Mouse (Mus musculus) liver, embryonic 11.5 days (tissue): ENCODE data around the gene Rgcc. TPM values are rescaled to one million over a fixed set of nuclear protein-coding genes. Genes with fewer than 3 reads are reported as not detected.

Experiments used
- ATAC-seq: fragments of 200-750 bp; cut with Nextera tagmentation; replicated peaks from 2 replicates; pipeline ENCODE4 v1.8.0; 2017; ENCODE audit warnings: moderate number of reproducible peaks, mild to moderate bottlenecking, moderate TSS enrichment, moderate library complexity; ENCODE audit not compliant: low FRiP score
- DNase-seq: peaks from one replicate; pipeline ENCODE4 v3.0.0-alpha.2; 2017; ENCODE audit warnings: low spot score
- H3K27ac ChIP-seq: fragments of 300-500 bp; sonication (generic); 2 replicates; pipeline ENCODE4 v1.5.1; 2014; ENCODE audit warnings: mild to moderate bottlenecking, low read depth, low read length, control low read depth
- H3K27me3 ChIP-seq: fragments of 300-500 bp; sonication (generic); replicated peaks from 2 replicates; pipeline ENCODE4 v1.6.1; 2014; ENCODE audit warnings: low read length, mixed read lengths; ENCODE audit not compliant: control insufficient read depth, insufficient read depth
- H3K36me3 ChIP-seq: fragments of 300-500 bp; sonication (generic); 2 replicates; pipeline ENCODE4 v1.6.1; 2014; ENCODE audit warnings: mild to moderate bottlenecking, low read length, moderate library complexity, mixed read lengths; ENCODE audit not compliant: control insufficient read depth, insufficient read depth
- H3K4me1 ChIP-seq: fragments of 300-500 bp; sonication (generic); replicated peaks from 2 replicates; pipeline ENCODE4 v1.6.1; 2014; ENCODE audit warnings: low read length, mixed read lengths; ENCODE audit not compliant: control insufficient read depth, insufficient read depth
- H3K4me2 ChIP-seq: fragments of 300-500 bp; sonication (generic); 2 replicates; pipeline ENCODE4 v1.6.1; 2014; ENCODE audit warnings: mild to moderate bottlenecking, control low read depth, moderate library complexity
- H3K4me3 ChIP-seq: fragments of 300-500 bp; sonication (generic); 2 replicates; pipeline ENCODE4 v1.5.1; 2014; ENCODE audit warnings: low read depth, low read length, control low read depth
- H3K9ac ChIP-seq: fragments of 300-500 bp; sonication (generic); 2 replicates; pipeline ENCODE4 v1.6.1; 2014; ENCODE audit warnings: low read depth, low read length, control low read depth
- H3K9me3 ChIP-seq: fragments of 300-500 bp; sonication (generic); 2 replicates; pipeline ENCODE4 v1.6.1; 2016; ENCODE audit warnings: low read length, inconsistent platforms, mixed read lengths; ENCODE audit not compliant: control insufficient read depth
- WGBS: fragments of 180-500 bp; shearing (Covaris S2); extraction: QIAGEN DNeasy Blood & Tissue Kit; methylation state at CpG from one replicate; pipeline ENCODE4 v1.1.7; 2014; 5-methylcytosine and 5-hydroxymethylcytosine counted together
- polyA plus RNA-seq: library from polyadenylated mRNA; unstranded; fragments of >200 nt; fragmentation: Nextera tagmentation; extraction: Ambion mirVana; gene quantifications from 2 replicates; pipeline ENCODE4 v1.2.1, GENCODE M21; 2014

The Rgcc gene
- polyA plus RNA-seq, 1 experiment from 2014 or later: 233 TPM

DNA sequence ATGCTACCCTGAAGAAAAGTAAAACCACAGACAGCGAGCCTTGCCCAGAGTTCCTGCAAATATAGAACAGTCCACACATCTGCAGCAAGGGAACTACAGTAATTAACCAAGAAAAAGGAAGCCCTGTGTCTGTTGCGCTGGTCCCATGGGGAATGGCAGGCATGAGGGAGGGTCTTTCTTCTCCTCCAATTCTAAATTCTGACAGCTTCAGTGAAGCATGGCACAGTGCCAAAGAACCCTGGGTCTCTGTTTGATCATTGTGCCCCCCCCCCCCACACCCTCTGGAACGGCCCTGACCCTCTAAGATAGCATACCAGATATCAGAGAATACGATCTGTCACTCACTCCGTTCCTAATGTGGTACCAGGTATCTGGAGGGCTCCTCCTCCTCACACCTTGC, 4.6 kb downstream of the Rgcc start:
- Histone ChIP-seq H3K4me3 (peak overlapping the region; percentile 35), H3K9ac (peak overlapping the region; percentile 57), H3K36me3 (peaks cover 2% of the 10 kb centered on the region; the same call in 1 of the 2 replicates), H3K9me3 (no peaks in the 10 kb centered on the region), H3K27ac (peak overlapping the region; percentile 85), H3K27me3 (0 out of 2 replicates have a peak, but pooled peaks cover 2% of the 10 kb centered on the region), H3K4me2 (peak overlapping the region; percentile 85), H3K4me1 (peaks cover 64% of the 10 kb centered on the region)
- WGBS: 34% methylated on average over 5 of the region's 5 CpGs
- no peak for DNase-seq
- ATAC-seq: no peak

GRCm38 (mm10) chr14:79296201-79296600, 5.2 kb downstream of the Rgcc start:
- 45% methylated on average over 7 of the region's 7 CpGs for WGBS
- Histone ChIP-seq H3K4me3 (peak overlapping the region; percentile 16), H3K36me3 (peaks cover 2% of the 10 kb centered on the region; the same call in 1 of the 2 replicates), H3K9me3 (no peaks in the 10 kb centered on the region), H3K4me1 (peaks cover 66% of the 10 kb centered on the region), H3K27me3 (0 out of 2 replicates have a peak, but pooled peaks cover 2% of the 10 kb centered on the region), H3K27ac (peak overlapping the region; percentile 63), H3K4me2 (peak overlapping the region; percentile 85), H3K9ac (peak overlapping the region; percentile 38; the same call in 1 of the 2 replicates)
- peak; percentile 80 for ATAC-seq
- no peak for DNase-seq

GRCm38 (mm10) chr14:79295579-79295978, 5.9 kb downstream of the Rgcc start:
- H3K4me3 ChIP-seq: peak overlapping the region; percentile 16
- peak overlapping the region; percentile 38; the same call in 1 of the 2 replicates for H3K9ac ChIP-seq
- 0 out of 2 replicates have a peak, but pooled peaks cover 2% of the 10 kb centered on the region for H3K27me3 ChIP-seq
- H3K9me3 ChIP-seq: no peaks in the 10 kb centered on the region
- no peak for DNase-seq
- WGBS: 78% methylated on average over 9 of the region's 9 CpGs
- peak overlapping the region; percentile 63 for H3K27ac ChIP-seq
- peaks cover 71% of the 10 kb centered on the region for H3K4me1 ChIP-seq
- H3K4me2 ChIP-seq: peak overlapping the region; percentile 85
- ATAC-seq: peak; percentile 6; the same call in 1 of the 2 replicates
- peaks cover 2% of the 10 kb centered on the region; the same call in 1 of the 2 replicates for H3K36me3 ChIP-seq

GRCm38 (mm10) chr14:79294950-79295349, 6.5 kb downstream of the Rgcc start:
- Histone ChIP-seq H3K4me1 (peaks cover 73% of the 10 kb centered on the region), H3K36me3 (peaks cover 2% of the 10 kb centered on the region), H3K27ac (peak overlapping the region; percentile 63), H3K4me2 (peak overlapping the region; percentile 85), H3K9ac (no peak overlapping the region), H3K9me3 (no peaks in the 10 kb centered on the region), H3K4me3 (peak overlapping the region; percentile 11; the same call in 1 of the 2 replicates), H3K27me3 (0 out of 2 replicates have a peak, but pooled peaks cover under 1% of the 10 kb centered on the region)
- peak; percentile 83 for ATAC-seq
- WGBS: 48% methylated on average over 5 of the region's 5 CpGs
- DNase-seq: no peak

DNA sequence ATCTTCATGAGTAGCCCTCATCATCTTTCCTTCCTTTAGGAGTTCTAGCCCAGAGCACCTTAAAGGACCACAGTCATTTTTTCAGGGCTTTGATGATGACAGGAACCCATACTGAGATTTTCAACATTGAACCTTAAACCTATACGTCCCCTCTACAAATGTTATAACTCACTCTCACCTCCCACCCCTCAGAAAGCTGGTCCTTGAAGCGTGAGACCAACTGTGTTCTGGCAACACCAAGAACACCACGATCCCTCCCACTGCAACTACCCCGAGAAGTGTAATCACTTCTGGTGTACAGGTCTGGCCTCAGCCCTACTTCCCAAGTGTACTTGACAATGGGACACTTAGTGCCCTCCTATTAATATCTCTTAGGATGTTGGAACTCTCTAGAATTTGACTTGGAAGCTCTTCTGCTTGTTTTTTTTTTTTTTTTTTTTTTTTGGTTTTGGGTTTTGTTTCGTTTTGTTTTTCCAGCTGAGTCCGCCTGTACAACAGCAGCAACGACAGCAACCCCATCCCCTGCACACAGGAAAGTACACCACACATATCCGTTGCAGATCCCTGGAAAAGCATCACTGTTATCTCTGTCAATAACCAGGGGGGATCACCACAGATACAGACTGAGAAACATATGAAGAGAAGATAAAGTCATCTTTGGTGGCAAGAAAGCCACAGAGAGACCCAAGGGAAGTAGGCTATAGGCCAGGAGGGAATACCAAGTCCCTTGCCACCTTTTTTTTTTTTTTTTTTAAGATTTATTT, 7.2 kb downstream of the Rgcc start:
- Histone ChIP-seq H3K4me1 (peaks cover 73% of the 10 kb centered on the region), H3K9me3 (no peaks in the 10 kb centered on the region), H3K36me3 (peaks cover 2% of the 10 kb centered on the region), H3K27me3 (no peaks in the 10 kb centered on the region), H3K4me3 (no peak overlapping the region), H3K4me2 (peak overlapping the region; percentile 85), H3K9ac (no peak overlapping the region), H3K27ac (peak overlapping the region; percentile 28; the same call in 1 of the 2 replicates)
- DNase-seq (no peak), ATAC-seq (peak; percentile 32)
- 65% methylated on average over 8 of the region's 8 CpGs for whole genome bisulfite sequencing

- 62% methylated on average over 9 of the region's 16 CpGs for WGBS
- Histone ChIP-seq H3K27me3 (no peaks in the 10 kb centered on the region), H3K9ac (no peak overlapping the region), H3K27ac (no peak overlapping the region; the same call in 1 of the 2 replicates), H3K9me3 (no peaks in the 10 kb centered on the region), H3K4me2 (peak overlapping the region; percentile 85), H3K36me3 (peaks cover 4% of the 10 kb centered on the region), H3K4me3 (no peak overlapping the region), H3K4me1 (peaks cover 70% of the 10 kb centered on the region)
- DNase-seq (no peak), ATAC-seq (no peak)
These were observed 8.2 kb downstream of the Rgcc start for GRCm38 (mm10) chr14:79293119-79293780.

DNA sequence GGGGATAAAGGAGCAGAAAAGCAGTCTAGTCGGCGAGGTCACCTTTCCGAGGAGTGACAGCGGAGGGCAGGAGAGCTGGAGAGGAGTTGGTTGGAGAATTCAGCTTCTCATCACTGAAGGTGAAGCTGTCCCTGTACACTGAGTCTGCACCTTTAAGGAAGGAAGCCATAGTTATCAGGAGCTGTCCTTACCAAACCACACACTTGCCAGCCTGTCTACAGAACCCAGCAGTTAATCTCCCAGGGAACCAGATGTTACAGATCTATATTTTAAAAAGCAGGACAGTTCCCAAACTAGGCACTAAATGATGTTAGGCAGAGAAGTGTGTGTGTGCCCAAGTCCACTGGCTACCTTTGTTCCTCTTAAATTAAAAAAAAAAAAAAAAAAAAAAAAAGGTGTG, 9.8 kb downstream of the Rgcc start:
- Histone ChIP-seq H3K4me1 (peaks cover 58% of the 10 kb centered on the region), H3K36me3 (peaks cover 4% of the 10 kb centered on the region)
- WGBS: 88% methylated on average over 4 of the region's 4 CpGs

GRCm38 (mm10) chr14:79290683-79291425, 10.6 kb downstream of the Rgcc start:
- 63% methylated on average over 15 of the region's 15 CpGs for WGBS
- peaks cover 54% of the 10 kb centered on the region for H3K4me1 ChIP-seq
- ATAC-seq: no peak
- H3K27ac ChIP-seq: no peak overlapping the region
- no peak overlapping the region for H3K9ac ChIP-seq
- H3K9me3 ChIP-seq: no peaks in the 10 kb centered on the region
- no peaks in the 10 kb centered on the region for H3K27me3 ChIP-seq
- H3K36me3 ChIP-seq: peaks cover 4% of the 10 kb centered on the region
- H3K4me3 ChIP-seq: no peak overlapping the region
- DNase-seq: no peak
- no peak overlapping the region for H3K4me2 ChIP-seq

More for the DNA sequence above, 9.8 kb downstream of the Rgcc start:
- Histone ChIP-seq H3K27me3 (no peaks in the 10 kb centered on the region), H3K9me3 (no peaks in the 10 kb centered on the region), H3K9ac (no peak overlapping the region), H3K4me2 (no peak overlapping the region), H3K27ac (peak overlapping the region; percentile 15; the same call in 1 of the 2 replicates), H3K4me3 (no peak overlapping the region)
- ATAC-seq (no peak), DNase-seq (no peak)
